Mouse (Mus musculus) urinary bladder, adult 18-20 months (tissue): ENCODE measurements around the gene Sec16a.
"Not testable (repeated sequence)": the region's sequence is repeated elsewhere in the genome, so short reads cannot be mapped to it uniquely, and the experiment has no call there.

ENCODE experiments used
- DNase-seq, 2 experiments: peaks; one replicate each; pipeline ENCODE4 v3.0.0; 2022; ENCODE audit warnings: low spot score in 2 of 2, mixed read lengths in 2 of 2

Sec16a gene

DNA sequence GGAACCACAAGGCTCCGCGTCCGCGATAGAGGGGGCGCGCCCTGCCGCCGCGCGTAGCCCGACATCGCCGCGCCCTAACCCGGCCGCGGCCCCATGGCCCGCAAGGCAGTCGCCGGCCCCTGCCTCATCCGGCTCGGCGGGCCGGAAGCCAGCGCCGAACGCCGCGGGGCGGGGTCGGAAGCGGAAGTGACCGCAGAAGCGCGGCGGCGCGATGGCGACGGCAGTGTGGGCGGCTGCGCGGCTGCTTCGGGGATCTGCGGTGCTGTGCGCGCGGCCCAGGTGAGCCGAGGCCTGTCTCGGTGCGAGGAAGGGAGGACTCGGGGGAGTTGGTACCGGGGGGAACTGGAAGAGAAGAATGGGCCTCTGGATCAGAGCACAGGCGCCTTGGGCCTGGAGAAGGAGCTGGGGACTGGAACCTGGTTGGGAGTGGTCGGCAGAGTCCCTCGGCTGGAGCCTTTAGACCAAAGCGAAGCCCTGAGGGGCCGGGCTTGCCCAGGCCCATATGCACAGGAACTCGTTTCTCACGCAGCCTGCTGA is 55.8 kb downstream of the Sec16a start, which contains the start of the genes Entr1 and Pmpca:
Gene Entr1 (minus strand): TSS at position 163 of the 537 bp plus-strand sequence.
Gene Pmpca (plus strand): TSS at position 186 of the 537 bp plus-strand sequence.
- peak; percentile 68 to 79 for DNase-seq

DNA sequence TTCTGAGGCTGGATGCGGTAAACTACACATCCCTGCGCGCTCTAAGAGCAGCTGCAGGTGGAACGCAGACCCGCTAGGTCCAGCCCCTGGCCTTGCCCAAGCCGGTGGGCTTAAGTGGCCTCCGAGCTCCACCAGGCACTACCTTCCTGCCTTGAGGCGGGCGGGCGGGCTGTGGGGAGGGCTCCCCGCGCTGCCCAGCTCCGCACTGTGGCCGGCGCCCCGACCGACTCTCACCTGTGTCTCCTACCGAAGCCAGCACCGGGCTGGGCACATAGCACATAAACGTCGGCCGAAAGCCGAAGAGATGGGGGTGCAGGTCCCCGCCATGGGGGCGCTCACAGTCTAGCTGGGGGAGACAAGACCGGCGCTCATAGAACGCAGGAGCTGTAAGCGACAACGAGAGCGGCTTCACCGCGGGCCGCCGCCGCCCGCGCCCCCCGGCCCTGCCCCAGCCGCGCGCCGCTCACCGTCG is 56.3 kb downstream of the Sec16a start:
- DNase-seq = no peak

DNA sequence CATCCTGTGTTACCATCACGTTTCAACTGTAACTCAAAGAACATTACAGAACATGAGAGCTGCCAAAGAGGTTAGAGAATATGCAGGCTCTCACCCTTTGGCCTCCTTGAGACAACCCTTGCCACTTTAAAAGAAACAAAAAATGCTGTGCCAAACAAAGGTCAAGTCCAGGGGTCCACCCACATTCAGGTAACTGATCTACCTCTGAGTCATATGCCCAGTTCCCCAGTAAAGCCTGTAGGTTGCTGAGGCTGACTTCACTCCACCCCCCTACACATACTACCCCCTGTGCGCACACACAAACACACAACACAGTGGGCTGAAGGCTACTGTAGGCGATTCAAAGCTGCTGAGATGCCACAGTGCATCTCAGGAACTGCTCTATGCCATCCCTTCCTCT is 57.3 kb downstream of the Sec16a start:
- no peak for DNase-seq

DNA sequence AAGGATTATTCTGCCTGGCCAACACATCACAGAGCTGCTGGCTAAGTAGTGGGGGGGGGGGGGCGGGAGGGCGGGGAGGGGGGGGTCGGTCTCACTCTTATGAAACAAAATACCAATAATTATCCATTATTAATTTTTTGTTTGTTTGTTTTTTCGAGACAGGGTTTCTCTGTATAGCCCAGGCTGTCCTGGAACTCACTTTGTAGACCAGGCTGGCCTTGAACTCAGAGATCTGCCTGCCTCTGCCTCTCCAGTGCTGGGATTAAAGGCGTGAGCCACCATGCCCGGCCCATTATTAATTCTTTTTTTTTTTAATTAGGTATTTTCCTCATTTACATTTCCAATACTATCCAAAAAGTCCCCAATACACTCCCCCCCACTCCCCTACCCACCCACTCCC is 64.1 kb downstream of the Sec16a start:
- DNase-seq = not testable (repeated sequence)

DNA sequence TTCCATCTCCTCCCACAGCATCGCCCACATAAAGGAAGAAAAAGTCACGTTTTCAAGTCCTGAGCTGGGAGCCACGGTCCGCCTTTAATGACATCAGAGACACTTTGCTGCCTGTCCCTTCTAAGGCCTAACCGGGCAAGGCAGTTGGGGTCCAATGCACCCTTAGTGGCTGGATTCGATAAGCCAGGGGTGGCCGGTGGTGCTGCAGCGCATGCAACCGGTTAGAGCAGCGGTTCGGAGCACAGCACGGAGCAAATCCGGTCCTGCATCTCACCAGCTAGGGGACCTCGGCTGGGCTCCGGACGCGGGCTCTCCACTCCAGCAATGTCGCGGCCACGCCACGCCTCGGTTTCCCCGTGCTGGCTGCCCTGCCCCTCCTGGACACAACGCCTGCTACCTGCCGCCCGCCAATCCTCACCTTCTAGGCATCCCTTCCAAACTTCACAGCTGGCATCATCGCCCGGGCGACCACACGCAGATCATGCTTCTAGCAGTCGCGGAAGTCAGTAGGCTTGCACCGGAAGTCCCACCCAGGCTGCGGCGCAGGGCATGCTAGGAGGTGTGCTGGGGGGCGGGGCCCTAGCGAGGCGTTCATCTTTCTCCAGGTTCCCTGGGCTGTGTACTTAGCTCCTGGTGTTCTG is 64.8 kb downstream of the Sec16a start, which contains the start of gene Snapc4:
Gene Snapc4 (minus strand): TSS at position 523 of the 641 bp plus-strand sequence.
- DNase-seq = peak; percentile 73 to 76

DNA sequence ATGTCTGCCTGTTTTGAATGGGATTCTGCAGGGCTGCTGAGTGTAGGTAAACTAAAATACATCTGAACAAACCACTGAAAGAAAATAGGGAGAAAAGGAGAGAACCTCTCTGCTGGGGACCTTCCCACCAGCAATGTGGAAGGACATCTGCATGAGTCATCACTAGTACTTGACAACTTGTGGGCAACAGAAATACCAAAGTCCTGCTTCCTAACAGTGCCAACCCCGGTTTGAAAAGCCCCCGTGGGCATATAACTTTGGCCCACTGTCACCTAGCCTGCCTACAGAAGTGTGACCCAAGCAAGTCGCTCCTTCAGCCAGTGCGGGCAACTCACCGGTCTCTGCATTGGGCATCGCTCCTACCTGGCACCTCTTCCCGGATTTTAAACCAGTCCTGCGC is 72.6 kb downstream of the Sec16a start:
- DNase-seq = no peak

DNA sequence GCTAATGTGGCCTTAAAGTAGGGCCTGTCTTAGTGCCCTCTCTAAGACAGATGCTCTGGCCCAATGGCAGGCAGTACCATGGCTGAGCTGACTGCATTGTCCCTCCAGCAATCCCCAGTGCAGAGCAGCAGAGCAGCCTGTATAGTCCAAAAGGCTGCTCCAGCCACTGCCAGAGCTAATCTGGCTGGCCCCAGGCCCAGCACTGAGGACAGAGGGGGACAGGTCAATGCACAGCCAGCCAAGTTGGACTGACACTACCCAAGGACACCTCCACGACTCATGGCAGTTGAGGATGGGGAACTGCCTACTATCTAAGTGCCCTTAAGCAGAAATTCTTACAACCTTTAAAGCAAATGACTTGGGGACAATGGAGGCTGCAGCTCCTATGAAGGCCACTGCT is 76.4 kb downstream of the Sec16a start:
- DNase-seq = no peak

DNA sequence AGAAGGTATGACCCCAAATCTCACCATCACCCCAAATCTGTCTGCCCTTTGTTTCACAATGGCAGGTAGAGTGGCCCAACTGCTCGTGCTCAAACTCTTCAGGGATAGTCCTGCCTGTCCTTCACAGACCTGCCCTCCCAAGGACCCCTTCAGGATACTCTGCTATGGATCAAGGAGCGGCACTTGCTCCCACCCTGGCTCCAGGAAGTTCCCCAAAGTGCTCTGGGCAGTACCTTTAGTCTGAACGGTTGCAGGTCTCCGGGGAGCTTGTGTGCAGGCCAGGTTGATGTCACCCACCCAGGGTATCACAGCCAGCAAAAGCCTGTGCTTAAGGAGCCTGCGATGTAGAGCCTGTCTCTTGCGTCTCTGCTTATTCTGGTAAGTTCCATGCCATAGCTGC is 77.1 kb downstream of the Sec16a start:
- no peak for DNase-seq

DNA sequence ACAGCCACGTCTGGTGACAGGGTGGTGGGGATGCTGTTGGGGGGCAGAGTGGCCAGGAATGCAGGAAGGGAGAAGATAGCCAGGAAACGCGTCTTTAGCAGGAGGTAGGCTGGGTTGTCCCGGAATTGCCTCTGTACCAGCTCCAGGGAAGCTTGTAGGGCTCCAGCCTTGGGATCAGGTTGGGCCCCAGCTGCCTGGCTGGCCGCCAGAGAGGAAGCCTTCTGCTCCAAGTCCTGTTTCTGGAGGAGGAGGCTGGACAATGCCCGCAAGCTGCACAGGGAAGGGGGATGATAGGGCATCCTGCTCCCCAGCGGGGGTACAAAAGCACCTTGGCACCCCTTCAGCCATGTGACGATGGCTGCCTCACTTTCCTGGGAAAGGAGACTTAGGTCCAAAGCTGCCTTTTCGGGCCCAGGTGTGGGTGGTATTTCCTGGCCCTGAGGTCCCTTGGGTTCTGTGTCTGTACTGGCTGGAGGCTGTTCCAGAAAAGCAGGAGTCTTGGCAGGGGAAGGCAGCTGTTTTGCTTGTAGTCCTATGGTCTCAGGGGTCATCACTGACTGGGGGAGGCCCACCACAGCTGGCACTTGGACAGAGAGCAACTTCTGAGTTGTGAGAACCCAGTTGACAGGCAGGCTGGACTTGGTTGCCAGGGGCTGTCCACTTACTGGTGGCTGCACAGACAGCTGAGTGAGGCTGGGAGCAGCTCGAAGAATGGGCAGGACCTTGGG is 80.1 kb downstream of the Sec16a start:
- DNase-seq = no peak

DNA sequence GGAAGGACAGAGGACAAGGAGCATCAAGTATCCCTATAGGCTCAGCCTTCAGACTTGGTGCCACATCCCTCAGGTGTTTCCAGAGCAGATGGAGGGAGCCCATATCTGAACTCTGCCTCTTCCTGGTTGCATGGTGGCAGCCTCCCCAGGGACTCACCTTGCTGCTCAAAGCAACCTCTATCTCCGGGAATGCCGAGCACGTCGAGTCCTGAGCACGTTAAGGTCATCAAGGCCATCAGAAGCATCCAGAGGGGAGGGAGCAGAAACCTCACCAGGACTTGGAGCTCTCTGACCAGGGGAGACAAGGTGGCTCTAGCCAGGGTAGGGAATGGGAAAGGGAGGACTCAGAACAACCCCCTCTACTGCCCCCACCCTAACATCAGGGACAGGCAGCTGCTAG is 81.5 kb downstream of the Sec16a start:
- no peak for DNase-seq

DNA sequence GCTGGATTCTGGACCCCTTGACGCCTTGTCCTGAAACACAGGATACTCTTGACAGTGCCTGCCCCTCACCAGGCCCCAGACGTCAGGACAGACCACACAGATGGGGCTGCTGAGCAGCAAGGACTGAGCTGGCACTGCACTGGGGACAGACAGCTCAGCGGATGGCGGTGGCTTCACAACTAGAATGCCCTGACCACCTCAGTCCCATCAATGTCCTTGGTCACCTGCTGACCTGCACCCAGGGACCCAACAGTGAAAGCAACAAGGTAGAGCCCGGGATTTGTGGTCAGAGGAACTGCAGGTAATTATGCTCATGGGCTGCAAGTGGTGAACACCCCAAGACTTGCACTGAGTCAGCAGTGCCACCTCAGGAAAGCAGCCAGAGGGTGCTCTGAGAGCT is 82.0 kb downstream of the Sec16a start:
- DNase-seq = no peak

DNA sequence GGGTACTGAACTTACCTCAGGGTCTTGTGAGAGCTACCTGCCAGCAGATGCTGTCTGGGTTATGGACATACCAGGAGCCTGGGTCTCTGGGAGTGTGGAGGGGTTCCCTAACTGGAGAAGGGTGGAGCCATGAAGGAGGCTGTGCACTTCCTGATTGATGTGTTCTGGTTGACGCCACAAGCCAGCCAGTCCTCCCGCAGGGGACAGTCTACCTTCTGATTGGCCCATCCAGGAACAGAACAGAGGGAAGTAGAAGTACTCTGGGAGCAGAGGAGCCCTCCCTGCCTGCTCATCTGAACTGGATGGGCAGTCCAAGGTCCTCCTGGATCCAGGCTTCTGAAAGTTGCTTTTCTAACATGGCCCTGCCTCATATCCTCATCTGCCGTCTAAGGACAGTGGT is 84.2 kb downstream of the Sec16a start, which contains the start of gene Card9:
Gene Card9 (minus strand): TSS at position 147 of the 400 bp plus-strand sequence.
- DNase-seq = no peak

DNA sequence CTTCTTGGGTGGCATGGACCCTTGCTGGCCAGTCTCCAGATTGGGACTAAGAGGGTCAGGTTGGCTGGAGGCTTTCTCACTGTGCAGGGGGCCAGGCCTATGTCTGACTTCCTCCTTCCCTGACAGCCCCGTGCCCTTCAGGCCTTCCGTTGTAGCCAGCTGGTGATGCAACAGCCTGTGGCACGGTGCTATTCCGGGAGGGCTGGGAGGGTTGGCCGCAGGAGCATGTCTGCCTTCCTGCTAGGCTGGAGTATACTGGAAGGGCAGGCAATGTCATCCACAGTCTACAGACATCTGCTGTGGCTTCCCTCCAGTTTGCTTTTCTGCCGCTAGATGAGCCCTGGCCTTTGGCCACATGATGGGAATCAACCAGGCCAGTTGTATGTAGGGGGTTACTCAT is 85.0 kb downstream of the Sec16a start:
- no peak for DNase-seq
